Mouse (Mus musculus) CD4-positive naive resting alpha-beta T cell, adult 57 days (primary cell): ENCODE measurements around the gene Ppp1ca. TPM values are rescaled to one million over a fixed set of nuclear protein-coding genes. Genes with fewer than 3 reads are reported as not detected.

ENCODE experiments used
- total RNA-seq: library from RNA; stranded (reverse); gene quantifications from one replicate; pipeline ENCODE4 v1.2.4, GENCODE M21; 2023

Ppp1ca gene
- 351 TPM for total RNA-seq

GRCm38 (mm10) chr19:4191528-4192250, at the start of gene Ppp1ca:
Gene Ppp1ca, plus strand, starts transcription at chr19:4192065.

GRCm38 (mm10) chr19:4143759-4144268, 48.1 kb upstream of the Ppp1ca start, which contains the start of gene Cabp4:
Gene Cabp4, minus strand, starts transcription at chr19:4144033.

GRCm38 (mm10) chr19:4148491-4148806, 43.4 kb upstream of the Ppp1ca start, which contains the start of gene Coro1b:
Gene Coro1b, plus strand, starts transcription at chr19:4148619.

GRCm38 (mm10) chr19:4153232-4153654, 38.6 kb upstream of the Ppp1ca start, which contains the start of gene Ptprcap:
Gene Ptprcap, plus strand, starts transcription at chr19:4153604.

GRCm38 (mm10) chr19:4162646-4163542, 29.0 kb upstream of the Ppp1ca start, which contains the start of gene Rps6kb2:
Gene Rps6kb2, minus strand, starts transcription at chr19:4163354.

GRCm38 (mm10) chr19:4175368-4175947, 16.4 kb upstream of the Ppp1ca start, which contains the start of gene Carns1:
Gene Carns1, minus strand, starts transcription at chr19:4175479.

GRCm38 (mm10) chr19:4190831-4191334, 982 bp upstream of the Ppp1ca start, which contains the start of gene Tbc1d10c:
Gene Tbc1d10c, minus strand, starts transcription at chr19:4191284.

GRCm38 (mm10) chr19:4201291-4201909, 9.5 kb downstream of the Ppp1ca start, which contains the start of gene Rad9a:
Gene Rad9a, minus strand, starts transcription at chr19:4201662.

GRCm38 (mm10) chr19:4214071-4214770, 22.4 kb downstream of the Ppp1ca start, which contains the start of the genes Clcf1 and AC109138.7:
Gene Clcf1, plus strand, starts transcription at chr19:4214238.
Gene AC109138.7, plus strand, starts transcription at chr19:4214357.

GRCm38 (mm10) chr19:4231253-4232185, 39.7 kb downstream of the Ppp1ca start, which contains the start of gene Pold4:
Gene Pold4, plus strand, starts transcription at chr19:4231899.

Other genes starting within 250 kb of the Ppp1ca start
- not detected for gene Aldh3b3, start 233.4 kb upstream of the Ppp1ca start, total RNA-seq
- not detected for gene Aldh3b2, start 219.7 kb upstream of the Ppp1ca start, total RNA-seq
- not detected for gene Acy3, start 205.5 kb upstream of the Ppp1ca start, total RNA-seq
- not detected for gene Tbx10, start 199.3 kb upstream of the Ppp1ca start, total RNA-seq
- 9.0 TPM for gene Nudt8, start 191.5 kb upstream of the Ppp1ca start, total RNA-seq
- gene Gm49405, start 191.4 kb upstream of the Ppp1ca start, total RNA-seq: 1.7 TPM
- 3.0 TPM for gene Doc2g, start 188.8 kb upstream of the Ppp1ca start, total RNA-seq
- gene Ndufv1, start 179.3 kb upstream of the Ppp1ca start, total RNA-seq: 85.1 TPM
- 196 TPM for gene Gstp1, start 154.1 kb upstream of the Ppp1ca start, total RNA-seq
- gene Gstp2, start 146.0 kb upstream of the Ppp1ca start, total RNA-seq: 21.0 TPM
- 32.9 TPM for gene Gstp3, start 132.5 kb upstream of the Ppp1ca start, total RNA-seq
- not detected for gene Cabp2, start 110.5 kb upstream of the Ppp1ca start, total RNA-seq
- 186 TPM for gene Cdk2ap2, start 94.9 kb upstream of the Ppp1ca start, total RNA-seq
- gene Pitpnm1, start 92.1 kb upstream of the Ppp1ca start, total RNA-seq: 314 TPM
- 151 TPM for gene Aip, start 66.2 kb upstream of the Ppp1ca start, total RNA-seq
- 0.80 TPM for gene Gpr152, start 52.3 kb upstream of the Ppp1ca start, total RNA-seq
- gene Cabp4, start 48.0 kb upstream of the Ppp1ca start, total RNA-seq: 1.1 TPM
- gene Coro1b, start 43.4 kb upstream of the Ppp1ca start, total RNA-seq: 129 TPM
- 260 TPM for gene Ptprcap, start 38.5 kb upstream of the Ppp1ca start, total RNA-seq
- gene Rps6kb2, start 28.7 kb upstream of the Ppp1ca start, total RNA-seq: 35.8 TPM
- 69.3 TPM for gene Carns1, start 16.6 kb upstream of the Ppp1ca start, total RNA-seq
- gene Tbc1d10c, start 781 bp upstream of the Ppp1ca start, total RNA-seq: 305 TPM
- 45.2 TPM for gene Rad9a, start 9.6 kb downstream of the Ppp1ca start, total RNA-seq
- gene Clcf1, start 22.2 kb downstream of the Ppp1ca start, total RNA-seq: 143 TPM
- gene AC109138.7, start 22.3 kb downstream of the Ppp1ca start, total RNA-seq: not detected
- gene Pold4, start 39.8 kb downstream of the Ppp1ca start, total RNA-seq: 66.6 TPM
- gene Ssh3, start 77.1 kb downstream of the Ppp1ca start, total RNA-seq: 18.6 TPM
- 20.5 TPM for gene Ankrd13d, start 91.1 kb downstream of the Ppp1ca start, total RNA-seq
- gene Grk2, start 114.2 kb downstream of the Ppp1ca start, total RNA-seq: 338 TPM
- gene Kdm2a, start 206.2 kb downstream of the Ppp1ca start, total RNA-seq: 153 TPM
- gene Rhod, start 247.4 kb downstream of the Ppp1ca start, total RNA-seq: 1.7 TPM